Mouse (Mus musculus) frontal cortex, postnatal 36 days (tissue): ENCODE data around the gene BC030500.

Experiments used
- DNase-seq, 2 experiments: peaks; one replicate each; pipeline ENCODE4 v3.0.0; 2022; ENCODE audit warnings: low spot score in 2 of 2

Gene BC030500

GRCm38 (mm10) chr8:58911677-58912076, at the start of gene BC030500:
TSS of gene BC030500 (plus strand) at chr8:58911755.
- DNase-seq: no peak

- DNase-seq: peak in 1 of 2 experiments; percentile 16
Measured at GRCm38 (mm10) chr8:58886405-58886804, 25.1 kb upstream of the BC030500 start.

GRCm38 (mm10) chr8:58890591-58890990, 21.0 kb upstream of the BC030500 start:
- DNase-seq: no peak

GRCm38 (mm10) chr8:58895960-58896359, 15.6 kb upstream of the BC030500 start:
- no peak for DNase-seq

- DNase-seq: no peak
Measured at GRCm38 (mm10) chr8:58904465-58904864, 7.1 kb upstream of the BC030500 start.

GRCm38 (mm10) chr8:58912196-58912839, 763 bp downstream of the BC030500 start, which contains the start of gene Galntl6:
TSS of gene Galntl6 (minus strand) at chr8:58912640.
- peak; percentile 63 to 71 for DNase-seq

- peak; percentile 38 to 60 for DNase-seq
Measured at GRCm38 (mm10) chr8:58912840-58913639, 1.5 kb downstream of the BC030500 start.

- no peak for DNase-seq
Measured at GRCm38 (mm10) chr8:58913640-58913968, 2.0 kb downstream of the BC030500 start.

- no peak for DNase-seq
Measured at GRCm38 (mm10) chr8:58915142-58915541, 3.6 kb downstream of the BC030500 start.

GRCm38 (mm10) chr8:58931066-58931465, 19.5 kb downstream of the BC030500 start:
- DNase-seq: peak in 1 of 2 experiments; percentile 16

- no peak for DNase-seq
Measured at GRCm38 (mm10) chr8:58943773-58944172, 32.2 kb downstream of the BC030500 start.

GRCm38 (mm10) chr8:58957195-58957739, 45.7 kb downstream of the BC030500 start:
- no peak for DNase-seq
